Comparison of ENCODE assay signal across 9 mouse cellular contexts in genomic region chr8:104100724-104101123, GRCm38 (mm10). TPM values are rescaled to one million over a fixed set of nuclear protein-coding genes. Genes with fewer than 3 reads are reported as not detected.
DNase-seq lines count a peak whose midpoint lies in the region; ATAC-seq and TF ChIP-seq lines count a peak whose summit lies in the region.
"Not testable (repeated sequence)": the region's sequence is repeated elsewhere in the genome, so short reads cannot be mapped to it uniquely, and the experiment has no call there.
"Had no signal": no experiment of that assay in that cellular context is flagged by ENCODE, and none has a peak within 500 bp of the region (broad histone marks: within the 10 kb centered on the region; RNA-seq: fewer than 3 reads in every experiment).

No protein-coding gene starts in this region.

- not testable (repeated sequence) for TF ChIP-seq POLR2A in heart, adult 2 months (IDR thresholded peaks at IDR 0.05; ENCODE audit: insufficient read depth, low read depth, low read length)

- H3K36me3 ChIP-seq in heart, adult 2 months (ENCODE audit: control insufficient read depth, insufficient read depth, low read length); heart, embryonic 13.5 days; heart, postnatal 0 days (replicated peaks; ENCODE audit: control insufficient read depth, insufficient read depth, low read length); kidney, embryonic 16.5 days (ENCODE audit: insufficient read depth, low read length); lung, embryonic 15.5 days; stomach, postnatal 0 days (ENCODE audit: control insufficient read depth, insufficient read depth, low read length): not testable (repeated sequence)

- peak in 1 of 2 experiments; percentile 16 for DNase-seq in heart, adult 2 months
- not testable (repeated sequence) for DNase-seq in heart, postnatal 0 days (ENCODE audit: low spot score); stomach, postnatal 0 days (ENCODE audit: low spot score)

- 88% methylated on average over 6 of the region's 6 CpGs for WGBS in heart, adult 2 months
- WGBS in heart, embryonic 13.5 days, result 86% methylated on average over 6 of the region's 6 CpGs
- WGBS in heart, postnatal 0 days, result 90% methylated on average over 6 of the region's 6 CpGs
- WGBS in kidney, embryonic 16.5 days, result 97% methylated on average over 5 of the region's 6 CpGs
- 91% methylated on average over 6 of the region's 6 CpGs for WGBS in lung, embryonic 15.5 days
- WGBS in stomach, postnatal 0 days, result 82% methylated on average over 5 of the region's 6 CpGs

- H3K9ac ChIP-seq in heart, adult 2 months (ENCODE audit: low read depth, low read length), result peak overlapping the region; percentile 50; the same call in 1 of the 2 replicates
- H3K9ac ChIP-seq in heart, embryonic 13.5 days; heart, postnatal 0 days (replicated peaks; ENCODE audit: low read depth, low read length); kidney, embryonic 16.5 days (replicated peaks; ENCODE audit: low read length); lung, embryonic 15.5 days; stomach, postnatal 0 days (ENCODE audit: low read length): not testable (repeated sequence)

- peak overlapping the region; percentile 94 for H3K27ac ChIP-seq in brown adipose tissue, adult 24 weeks (replicated peaks; ENCODE audit: low read depth, low read length)
- peak overlapping the region; percentile 93 for H3K27ac ChIP-seq in heart, adult 2 months
- H3K27ac ChIP-seq in heart, embryonic 13.5 days (replicated peaks), result peak overlapping the region; percentile 78
- peak overlapping the region; percentile 89 for H3K27ac ChIP-seq in heart, postnatal 0 days (ENCODE audit: low read depth)
- peak overlapping the region; percentile 47; the same call in 1 of the 2 replicates for H3K27ac ChIP-seq in kidney, embryonic 16.5 days (ENCODE audit: low read length)
- peak overlapping the region; percentile 91; the same call in 1 of the 2 replicates for H3K27ac ChIP-seq in lung, embryonic 15.5 days
- H3K27ac ChIP-seq in stomach, postnatal 0 days (replicated peaks), result 0 out of 2 replicates have a peak overlapping the region, but pooled peaks have one; percentile 36

- TF ChIP-seq EP300 in heart, adult 2 months (IDR thresholded peaks at IDR 0.05; ENCODE audit: insufficient read depth, low read depth, low read length); heart, postnatal 0 days (IDR thresholded peaks at IDR 0.05; ENCODE audit: low read depth); stomach, postnatal 0 days (optimal IDR thresholded peaks at IDR 0.05): not testable (repeated sequence)

- not testable (repeated sequence) for TF ChIP-seq CTCF in heart, adult 2 months (IDR thresholded peaks at IDR 0.05); heart, postnatal 0 days (IDR thresholded peaks at IDR 0.05; ENCODE audit: low read depth); stomach, postnatal 0 days (IDR thresholded peaks at IDR 0.05; ENCODE audit: low read depth)

- not testable (repeated sequence) for H3K4me1 ChIP-seq in brown adipose tissue, adult 24 weeks (ENCODE audit: control insufficient read depth, insufficient read depth, insufficient read length, low read length); heart, postnatal 0 days (ENCODE audit: control insufficient read depth, insufficient read depth); stomach, postnatal 0 days (replicated peaks; ENCODE audit: control insufficient read depth, insufficient read depth)
- H3K4me1 ChIP-seq in heart, adult 2 months (ENCODE audit: control insufficient read depth, insufficient read depth, low read length), result peaks cover 18% of the 10 kb centered on the region
- peaks cover 34% of the 10 kb centered on the region for H3K4me1 ChIP-seq in heart, embryonic 13.5 days
- H3K4me1 ChIP-seq in kidney, embryonic 16.5 days (ENCODE audit: insufficient read depth, low read length), result peaks cover 19% of the 10 kb centered on the region
- peaks cover 32% of the 10 kb centered on the region for H3K4me1 ChIP-seq in lung, embryonic 15.5 days

- H3K79me2 ChIP-seq in heart, adult 2 months (replicated peaks; ENCODE audit: control insufficient read depth, insufficient read depth, low read length), result not testable (repeated sequence)

- not testable (repeated sequence) for ATAC-seq in heart, embryonic 13.5 days (ENCODE audit: extremely low read depth, insufficient number of reproducible peaks, low FRiP score, low TSS enrichment); heart, postnatal 0 days (ENCODE audit: insufficient read depth, low read depth); kidney, embryonic 16.5 days (ENCODE audit: low FRiP score, low TSS enrichment); lung, embryonic 15.5 days (ENCODE audit: borderline replicate concordance, extremely low read depth, low FRiP score, low TSS enrichment); stomach, postnatal 0 days (ENCODE audit: low FRiP score, low TSS enrichment)

- H3K4me3 ChIP-seq in brown adipose tissue, adult 24 weeks (ENCODE audit: insufficient read depth, low read depth, low read length), result peak overlapping the region; percentile 80
- peak overlapping the region; percentile 23; the same call in 1 of the 2 replicates for H3K4me3 ChIP-seq in heart, adult 2 months
- not testable (repeated sequence) for H3K4me3 ChIP-seq in heart, embryonic 13.5 days; heart, postnatal 0 days (ENCODE audit: low read depth, low read length); kidney, embryonic 16.5 days (ENCODE audit: low read length); lung, embryonic 15.5 days; stomach, postnatal 0 days (ENCODE audit: low read depth, low read length)

- peak overlapping the region; percentile 10; the same call in 1 of the 2 replicates for H3K4me2 ChIP-seq in heart, embryonic 13.5 days
- not testable (repeated sequence) for H3K4me2 ChIP-seq in heart, postnatal 0 days (ENCODE audit: low read depth, low read length); kidney, embryonic 16.5 days (replicated peaks; ENCODE audit: low read depth, low read length); lung, embryonic 15.5 days; stomach, postnatal 0 days (replicated peaks; ENCODE audit: low read depth)

- not testable (repeated sequence) for H3K9me3 ChIP-seq in heart, embryonic 13.5 days; heart, postnatal 0 days (replicated peaks; ENCODE audit: control insufficient read depth, low read length); kidney, embryonic 16.5 days (ENCODE audit: low read length); lung, embryonic 15.5 days; stomach, postnatal 0 days (ENCODE audit: control insufficient read depth, low read length)

- not testable (repeated sequence) for H3K27me3 ChIP-seq in heart, adult 2 months (ENCODE audit: control insufficient read depth, insufficient read depth, low read length); heart, embryonic 13.5 days (replicated peaks); heart, postnatal 0 days (ENCODE audit: control insufficient read depth, insufficient read depth, low read length); kidney, embryonic 16.5 days (ENCODE audit: insufficient read depth, low read length); lung, embryonic 15.5 days; stomach, postnatal 0 days (ENCODE audit: control insufficient read depth, insufficient read depth, low read length)

- intact Hi-C loops in heart, adult 2 months (cut with DNase I), result loop anchor here (2.0 to 10.0 kb wide), 3 partner anchors 14 to 464 kb away; partner anchors contain the start of gene Cmtm3

RNA-seq across cellular contexts. Expression of gene Cdh5, which starts 0.7 kb away (rescaled TPM):
- polyA plus RNA-seq in brown adipose tissue, adult 24 weeks (2012; ENCODE audit: insufficient read depth, insufficient read length, missing spikeins), result 53.4 and 61.0 TPM in 2 replicates
- total RNA-seq in heart, adult 2 months (2021), result 100 to 1,000 TPM; 112 to 115 TPM
- 113 and 128 TPM in 2 replicates for polyA plus RNA-seq in heart, adult 2 months (2012; rRNA removed)
- 47.9 and 49.9 TPM in 2 replicates for polyA plus RNA-seq in heart, embryonic 13.5 days (2015; fragmentation: Nextera tagmentation; extraction: Ambion mirVana)
- total RNA-seq in heart, postnatal 0 days (2014; rRNA removed; ENCODE audit: low replicate concordance), result 123 and 125 TPM in 2 replicates
- 39.5 and 42.6 TPM in 2 replicates for polyA plus RNA-seq in heart, postnatal 0 days (2015; fragmentation: Nextera tagmentation; extraction: Ambion mirVana)
- 38.1 and 42.2 TPM in 2 replicates for polyA plus RNA-seq in kidney, embryonic 16.5 days (2015; fragmentation: Nextera tagmentation; extraction: Ambion mirVana)
- polyA plus RNA-seq in lung, embryonic 15.5 days (2015; fragmentation: Nextera tagmentation; extraction: Ambion mirVana), result 71.2 and 74.7 TPM in 2 replicates
- polyA plus RNA-seq in stomach, postnatal 0 days (2015; fragmentation: Nextera tagmentation; extraction: Ambion mirVana), result 8.2 and 8.7 TPM in 2 replicates
- total RNA-seq: granulocyte monocyte progenitor cell, adult 5-6 weeks; MEL had no signal

Comparison
In these comparisons a context has a peak if more than half of its experiments do, and no peak if none do; other contexts are left out.
1. H3K27ac ChIP-seq: peak in every context shown above with its lines; median percentile 94 in brown adipose tissue, adult 24 weeks; 93 in heart, adult 2 months; 91 in lung, embryonic 15.5 days; 89 in heart, postnatal 0 days; 78 in heart, embryonic 13.5 days; 47 in kidney, embryonic 16.5 days; 36 in stomach, postnatal 0 days.